Mouse (Mus musculus): ENCODE data around the gene Hmgcl.

Gene Hmgcl

GRCm38 (mm10) chr4:135987714-135988113 lies 41.5 kb downstream of the Hmgcl start:
- DNase-seq, result no peak

- no peak for DNase-seq
These were observed 47.7 kb downstream of the Hmgcl start for GRCm38 (mm10) chr4:135993941-135994340.

GRCm38 (mm10) chr4:135995118-135995517 lies 48.9 kb downstream of the Hmgcl start:
- no peak for DNase-seq

GRCm38 (mm10) chr4:136004107-136004675 lies 57.9 kb downstream of the Hmgcl start:
- no peak for DNase-seq

- DNase-seq, result no peak
These were observed 58.7 kb downstream of the Hmgcl start for GRCm38 (mm10) chr4:136004921-136005320.

- DNase-seq, result no peak
These were observed 60.6 kb downstream of the Hmgcl start for GRCm38 (mm10) chr4:136006821-136007220.

- no peak for DNase-seq
These were observed 62.7 kb downstream of the Hmgcl start for GRCm38 (mm10) chr4:136008782-136009447.

- no peak for DNase-seq
These were observed 64.3 kb downstream of the Hmgcl start for GRCm38 (mm10) chr4:136010586-136010985.

Data from kidney, postnatal 10 days (tissue).